Mouse (Mus musculus): Measurements from ENCODE around the gene Xxylt1. TPM values are rescaled to one million over a fixed set of nuclear protein-coding genes. Genes with fewer than 3 reads are reported as not detected.

Xxylt1 gene
- total and polyA plus RNA-seq, 3 experiments: 12.8 to 164 (median 26.6) TPM

- Histone ChIP-seq H3K27me3 (ENCODE audit: control insufficient read depth in 1 of 2, insufficient read depth in 2 of 2, low read length in 2 of 2) (no peaks in the 10 kb centered on the region), H3K27ac (ENCODE audit: control insufficient read depth, low read depth, low read length) (no peak overlapping the region), H3K4me1 (ENCODE audit: control insufficient read depth in 1 of 2, insufficient read depth in 2 of 2, low read length in 2 of 2) (no peaks in the 10 kb centered on the region), H3K9ac (ENCODE audit: control insufficient read depth, low read depth, low read length, poor library complexity, severe bottlenecking) (no peak overlapping the region), H3K36me3 (ENCODE audit: control insufficient read depth in 1 of 2, insufficient read depth in 2 of 2, low read length in 2 of 2) (no peaks in the 10 kb centered on the region; a peak in 1 of 4 replicates), H3K9me3 (replicated peaks; ENCODE audit: insufficient read depth, low read length) (no peaks in the 10 kb centered on the region), H3K79me2 (ENCODE audit: control insufficient read depth, insufficient read depth, low read length, poor library complexity) (no peaks in the 10 kb centered on the region), H3K4me3 (ENCODE audit: control insufficient read depth in 1 of 2, insufficient read depth in 1 of 2, low read depth in 2 of 2, low read length in 2 of 2) (no peak overlapping the region)
- DNase-seq (ENCODE audit: low read depth, low spot score): no peak
- no peak for TF ChIP-seq SIN3A (IDR thresholded peaks at IDR 0.05; ENCODE audit: low read length)
- TF ChIP-seq JUND (IDR thresholded peaks at IDR 0.05; ENCODE audit: low read depth, low read length): no peak
- no peak for TF ChIP-seq MAZ (IDR thresholded peaks at IDR 0.05; ENCODE audit: low read depth, low read length)
- no peak for TF ChIP-seq POLR2A (IDR thresholded peaks at IDR 0.05; ENCODE audit: control insufficient read depth in 1 of 2, insufficient read depth in 1 of 2, low read depth in 1 of 2, low read length in 2 of 2, poor library complexity in 1 of 2)
- TF ChIP-seq UBTF (IDR thresholded peaks at IDR 0.05; ENCODE audit: borderline replicate concordance, insufficient read depth, low read depth, low read length): no peak
- TF ChIP-seq ZMIZ1 (IDR thresholded peaks at IDR 0.05; ENCODE audit: low read depth, low read length): no peak
- no peak for TF ChIP-seq MYB (IDR thresholded peaks at IDR 0.05; ENCODE audit: low read depth, low read length)
- no peak for TF ChIP-seq HCFC1 (IDR thresholded peaks at IDR 0.05; ENCODE audit: low read depth, low read length)
- no peak for TF ChIP-seq TBP (IDR thresholded peaks at IDR 0.05; ENCODE audit: low read depth, low read length)
- TF ChIP-seq RAD21 (IDR thresholded peaks at IDR 0.05; ENCODE audit: low read depth, low read length): no peak
- no peak for TF ChIP-seq BHLHE40 (IDR thresholded peaks at IDR 0.05; ENCODE audit: borderline replicate concordance, low read depth, low read length)
- TF ChIP-seq ETS1 (IDR thresholded peaks at IDR 0.05; ENCODE audit: low read depth, low read length): no peak
- no peak for TF ChIP-seq RCOR1 (IDR thresholded peaks at IDR 0.05; ENCODE audit: low read depth, low read length)
- no peak for TF ChIP-seq KAT2A (conservative IDR thresholded peaks at IDR 0.05; ENCODE audit: low read depth, low read length)
- no peak for TF ChIP-seq EP300 (IDR thresholded peaks at IDR 0.05; ENCODE audit: low read depth in 1 of 2, low read length in 2 of 2)
- TF ChIP-seq NELFE (IDR thresholded peaks at IDR 0.05; ENCODE audit: low read depth, low read length): no peak
- no peak for TF ChIP-seq MAX (IDR thresholded peaks at IDR 0.05; ENCODE audit: low read length)
- no peak for TF ChIP-seq CTCF (IDR thresholded peaks at IDR 0.05 in 2 of 3, conservative IDR thresholded peaks at IDR 0.05 in 1 of 3; ENCODE audit: control insufficient read depth in 1 of 3, insufficient read depth in 1 of 3, low read depth in 2 of 3, low read length in 3 of 3, poor library complexity in 1 of 3, severe bottlenecking in 1 of 3)
- TF ChIP-seq GABPA (IDR thresholded peaks at IDR 0.05; ENCODE audit: low read depth, low read length): no peak
- TF ChIP-seq E2F4 (IDR thresholded peaks at IDR 0.05; ENCODE audit: borderline replicate concordance, low read depth, low read length): no peak
These were observed 78.3 kb downstream of the Xxylt1 start for GRCm38 (mm10) chr16:31002926-31003325.

DNA sequence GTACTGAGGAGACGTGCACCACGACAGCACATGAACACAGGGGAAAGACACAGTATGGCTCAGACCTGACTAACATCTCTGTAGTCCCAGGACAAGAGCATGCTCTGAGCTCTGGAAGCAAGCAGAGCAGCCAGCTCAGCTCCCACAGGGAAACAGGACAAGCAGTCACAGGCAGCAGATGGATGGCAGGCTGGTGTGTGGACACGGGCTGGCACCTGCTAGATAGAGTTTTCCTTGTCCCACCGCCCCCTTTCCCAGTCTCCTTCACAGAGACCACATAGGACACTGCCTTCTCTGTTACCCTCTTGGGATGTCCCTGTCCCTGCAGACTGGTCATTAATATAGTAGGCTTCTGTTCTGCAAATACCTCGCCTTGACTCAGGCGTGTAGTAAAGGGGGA is 79.1 kb downstream of the Xxylt1 start:
- no peak for DNase-seq (ENCODE audit: low read depth, low spot score)
- no peak overlapping the region for H3K9ac ChIP-seq (ENCODE audit: control insufficient read depth, low read depth, low read length, poor library complexity, severe bottlenecking)
- no peaks in the 10 kb centered on the region; a peak in 1 of 4 replicates for H3K36me3 ChIP-seq (ENCODE audit: control insufficient read depth in 1 of 2, insufficient read depth in 2 of 2, low read length in 2 of 2)
- no peaks in the 10 kb centered on the region for H3K9me3 ChIP-seq (replicated peaks; ENCODE audit: insufficient read depth, low read length)
- H3K27ac ChIP-seq (ENCODE audit: control insufficient read depth, low read depth, low read length): no peak overlapping the region
- no peaks in the 10 kb centered on the region for H3K79me2 ChIP-seq (ENCODE audit: control insufficient read depth, insufficient read depth, low read length, poor library complexity)
- no peaks in the 10 kb centered on the region for H3K27me3 ChIP-seq (ENCODE audit: control insufficient read depth in 1 of 2, insufficient read depth in 2 of 2, low read length in 2 of 2)
- TF ChIP-seq MYC (IDR thresholded peaks at IDR 0.05; ENCODE audit: low read depth, low read length) (no peak), UBTF (IDR thresholded peaks at IDR 0.05; ENCODE audit: borderline replicate concordance, insufficient read depth, low read depth, low read length) (no peak), GABPA (IDR thresholded peaks at IDR 0.05; ENCODE audit: low read depth, low read length) (no peak), CHD2 (IDR thresholded peaks at IDR 0.05; ENCODE audit: low read length) (no peak), TAL1 (IDR thresholded peaks at IDR 0.05; ENCODE audit: low read length) (no peak), ZMIZ1 (IDR thresholded peaks at IDR 0.05; ENCODE audit: low read depth, low read length) (no peak), HCFC1 (IDR thresholded peaks at IDR 0.05; ENCODE audit: low read depth, low read length) (no peak), TBP (IDR thresholded peaks at IDR 0.05; ENCODE audit: low read depth, low read length) (no peak), USF1 (IDR thresholded peaks at IDR 0.05; ENCODE audit: low read depth, low read length) (no peak), TCF12 (IDR thresholded peaks at IDR 0.05; ENCODE audit: low read depth, low read length) (no peak), NELFE (IDR thresholded peaks at IDR 0.05; ENCODE audit: low read depth, low read length) (no peak), RCOR1 (IDR thresholded peaks at IDR 0.05; ENCODE audit: low read depth, low read length) (no peak), USF2 (IDR thresholded peaks at IDR 0.05; ENCODE audit: borderline replicate concordance in 1 of 2, insufficient read depth in 1 of 2, low read depth in 1 of 2, low read length in 2 of 2) (no peak), CTCF (IDR thresholded peaks at IDR 0.05 in 2 of 3, conservative IDR thresholded peaks at IDR 0.05 in 1 of 3; ENCODE audit: control insufficient read depth in 1 of 3, insufficient read depth in 1 of 3, low read depth in 2 of 3, low read length in 3 of 3, poor library complexity in 1 of 3, severe bottlenecking in 1 of 3) (no peak)
- H3K4me1 ChIP-seq (ENCODE audit: control insufficient read depth in 1 of 2, insufficient read depth in 2 of 2, low read length in 2 of 2): no peaks in the 10 kb centered on the region
- H3K4me3 ChIP-seq (ENCODE audit: control insufficient read depth in 1 of 2, insufficient read depth in 1 of 2, low read depth in 2 of 2, low read length in 2 of 2): no peak overlapping the region

Measured in MEL (cell line).